ENCODE assay signal across 9 mouse cellular contexts in genomic region chr2:121415591-121415990, GRCm38 (mm10). TPM values are rescaled to one million over a fixed set of nuclear protein-coding genes. Genes with fewer than 3 reads are reported as not detected.
DNase-seq lines count a peak whose midpoint lies in the region; ATAC-seq and TF ChIP-seq lines count a peak whose summit lies in the region.
"Had no signal": no experiment of that assay in that cellular context is flagged by ENCODE, and none has a peak within 500 bp of the region (broad histone marks: within the 10 kb centered on the region; RNA-seq: fewer than 3 reads in every experiment).

No protein-coding gene starts in this region.

- no peaks in the 10 kb centered on the region for H3K27me3 ChIP-seq in C2C12 (ENCODE audit: control insufficient read depth, insufficient read depth, insufficient read length)
- H3K27me3 ChIP-seq in heart, embryonic 16.5 days (ENCODE audit: control insufficient read depth, insufficient read depth, low read length), result no peaks in the 10 kb centered on the region
- H3K27me3 ChIP-seq in liver, embryonic 15.5 days, result no peaks in the 10 kb centered on the region

- H3K4me2 ChIP-seq in heart, embryonic 16.5 days (ENCODE audit: low read depth, low read length), result peak overlapping the region; percentile 68
- peak overlapping the region; percentile 89 for H3K4me2 ChIP-seq in liver, embryonic 15.5 days

- peak overlapping the region; percentile 86 for H3K4me3 ChIP-seq in gastrocnemius, adult 2 months
- peak overlapping the region; percentile 95 for H3K4me3 ChIP-seq in C2C12 (ENCODE audit: insufficient read depth, poor library complexity, severe bottlenecking)
- H3K4me3 ChIP-seq in heart, embryonic 16.5 days (ENCODE audit: low read length), result peak overlapping the region; percentile 90
- H3K4me3 ChIP-seq in liver, embryonic 15.5 days (replicated peaks), result peak overlapping the region; percentile 100

- TF ChIP-seq CTCF in gastrocnemius, adult 2 months (IDR thresholded peaks at IDR 0.05), result no peak
- TF ChIP-seq CTCF in C2C12 (IDR thresholded peaks at IDR 0.05; ENCODE audit: control insufficient read depth, insufficient read depth, insufficient read length), result no peak

- no peak for DNase-seq in gastrocnemius, adult 2 months
- no peak for DNase-seq in gastrocnemius, postnatal 10 days
- no peak for DNase-seq in spleen, postnatal 4 days (ENCODE audit: low spot score in 2 of 2)
- DNase-seq in urinary bladder, postnatal 36 days (ENCODE audit: low spot score in 2 of 2), result no peak
- DNase-seq in cerebellum, adult 9-11 months, result no peak
- DNase-seq: thymus, postnatal 14 days had no signal

- WGBS in heart, embryonic 16.5 days, result 50% methylated on average over 3 of the region's 3 CpGs
- WGBS in liver, embryonic 15.5 days (ENCODE audit: insufficient replicate concordance), result 67% methylated on average over 3 of the region's 3 CpGs

- peak overlapping the region; percentile 99; the same call in 1 of the 2 replicates for H3K9ac ChIP-seq in heart, embryonic 16.5 days (ENCODE audit: low read length)
- no peak overlapping the region for H3K9ac ChIP-seq in liver, embryonic 15.5 days

- H3K36me3 ChIP-seq in C2C12 (ENCODE audit: control insufficient read depth, insufficient read depth), result peaks cover 52% of the 10 kb centered on the region
- peaks cover 9% of the 10 kb centered on the region for H3K36me3 ChIP-seq in heart, embryonic 16.5 days (ENCODE audit: control insufficient read depth, insufficient read depth)
- peaks cover 38% of the 10 kb centered on the region for H3K36me3 ChIP-seq in liver, embryonic 15.5 days (replicated peaks)

- no peak overlapping the region for H3ac ChIP-seq in C2C12 (ENCODE audit: control insufficient read depth, insufficient read length, low read depth)

- ATAC-seq in heart, embryonic 16.5 days (replicated peaks; ENCODE audit: extremely low read depth, insufficient read depth, low FRiP score), result no peak
- no peak for ATAC-seq in liver, embryonic 15.5 days (ENCODE audit: insufficient read depth)

- H3K4me1 ChIP-seq in heart, embryonic 16.5 days (ENCODE audit: control insufficient read depth, insufficient read depth, low read length), result peaks cover 24% of the 10 kb centered on the region
- peaks cover 47% of the 10 kb centered on the region for H3K4me1 ChIP-seq in liver, embryonic 15.5 days (replicated peaks)

- H3K27ac ChIP-seq in gastrocnemius, adult 2 months, result peak overlapping the region; percentile 100; the same call in 1 of the 2 replicates
- H3K27ac ChIP-seq in heart, embryonic 16.5 days (ENCODE audit: low read length), result no peak overlapping the region
- no peak overlapping the region for H3K27ac ChIP-seq in liver, embryonic 15.5 days (replicated peaks)

- intact Hi-C loops in gastrocnemius, adult 2 months (cut with DNase I), result no loop called here

- no peaks in the 10 kb centered on the region for H3K9me3 ChIP-seq in heart, embryonic 16.5 days (replicated peaks; ENCODE audit: control insufficient read depth, low read length)
- H3K9me3 ChIP-seq in liver, embryonic 15.5 days (replicated peaks), result no peaks in the 10 kb centered on the region

- peaks cover 61% of the 10 kb centered on the region for H3K79me3 ChIP-seq in C2C12 (ENCODE audit: low read depth)

- H3K79me2 ChIP-seq in C2C12 (ENCODE audit: control insufficient read depth, insufficient read depth), result peaks cover 82% of the 10 kb centered on the region

TF ChIP-seq in C2C12, 6 proteins besides CTCF, POLR2A, EP300 and RAD21:
- TF ChIP-seq MYOD1 (IDR thresholded peaks at IDR 0.05; ENCODE audit: control insufficient read depth, insufficient read length, low read depth) (no peak), FOSL1 (IDR thresholded peaks at IDR 0.05; ENCODE audit: insufficient read depth, low read length, poor library complexity, severe bottlenecking) (no peak), USF1 (IDR thresholded peaks at IDR 0.05; ENCODE audit: low read depth) (no peak), CEBPB (IDR thresholded peaks at IDR 0.05; ENCODE audit: low read depth) (no peak), MYOG (IDR thresholded peaks at IDR 0.05; ENCODE audit: control insufficient read depth, extremely low read depth, insufficient read length) (no peak), MAX (IDR thresholded peaks at IDR 0.05) (no peak)

RNA-seq across cellular contexts. Expression of gene Catsper2, which starts 2.0 kb away (rescaled TPM):
- total RNA-seq in gastrocnemius, adult 2 months (2021), result 1 to 10 TPM; 1.6 to 2.8 TPM
- total RNA-seq in gastrocnemius, postnatal 10 days (2021), result 1 to 10 TPM; 1.7 to 2.0 TPM
- 0.92 TPM for polyA plus RNA-seq in C2C12 (2012; fragmentation: generic; extraction: Trizol)
- 2.7 and 3.4 TPM in 2 replicates for polyA plus RNA-seq in heart, embryonic 16.5 days (2015; fragmentation: Nextera tagmentation; extraction: Ambion mirVana)
- 0.61 and 0.97 TPM in 2 replicates for polyA plus RNA-seq in liver, embryonic 15.5 days (2015; fragmentation: Nextera tagmentation; extraction: Ambion mirVana)

RNA-seq across cellular contexts. Expression of gene Pdia3, which starts 2.0 kb away (rescaled TPM):
- total RNA-seq in gastrocnemius, adult 2 months (2021), result 10 to 100 TPM; 34.1 to 46.9 TPM
- 100 to 1,000 TPM; 106 to 133 TPM for total RNA-seq in gastrocnemius, postnatal 10 days (2021)
- 214 TPM for polyA plus RNA-seq in C2C12 (2012; fragmentation: generic; extraction: Trizol)
- polyA plus RNA-seq in heart, embryonic 16.5 days (2015; fragmentation: Nextera tagmentation; extraction: Ambion mirVana), result 468 and 473 TPM in 2 replicates
- polyA plus RNA-seq in liver, embryonic 15.5 days (2015; fragmentation: Nextera tagmentation; extraction: Ambion mirVana), result 271 and 287 TPM in 2 replicates

RNA-seq across cellular contexts. Expression of gene Ell3, which starts 28.5 kb away (rescaled TPM):
- total RNA-seq in gastrocnemius, adult 2 months (2021), result not detected
- not detected for total RNA-seq in gastrocnemius, postnatal 10 days (2021)
- 0.16 TPM for polyA plus RNA-seq in C2C12 (2012; fragmentation: generic; extraction: Trizol)
- polyA plus RNA-seq in heart, embryonic 16.5 days (2015; fragmentation: Nextera tagmentation; extraction: Ambion mirVana), result 1.1 and 1.6 TPM in 2 replicates
- 2.9 and 3.0 TPM in 2 replicates for polyA plus RNA-seq in liver, embryonic 15.5 days (2015; fragmentation: Nextera tagmentation; extraction: Ambion mirVana)

RNA-seq across cellular contexts. Expression of gene Strc, which starts 28.6 kb away (rescaled TPM):
- total RNA-seq in gastrocnemius, adult 2 months (2021), result under 1 TPM in 1 of 2 experiments, not detected in 1; 0.18 TPM
- not detected for total RNA-seq in gastrocnemius, postnatal 10 days (2021)
- not detected for polyA plus RNA-seq in C2C12 (2012; fragmentation: generic; extraction: Trizol)
- polyA plus RNA-seq in heart, embryonic 16.5 days (2015; fragmentation: Nextera tagmentation; extraction: Ambion mirVana), result not detected in 2 replicates
- polyA plus RNA-seq in liver, embryonic 15.5 days (2015; fragmentation: Nextera tagmentation; extraction: Ambion mirVana), result not detected in 2 replicates

RNA-seq across cellular contexts. Expression of gene Serf2, which starts 33.4 kb away (rescaled TPM):
- total RNA-seq in gastrocnemius, adult 2 months (2021), result 100 to 1,000 TPM; 286 to 358 TPM
- total RNA-seq in gastrocnemius, postnatal 10 days (2021), result 100 to 1,000 TPM; 375 to 398 TPM
- 714 TPM for polyA plus RNA-seq in C2C12 (2012; fragmentation: generic; extraction: Trizol)
- 468 and 577 TPM in 2 replicates for polyA plus RNA-seq in heart, embryonic 16.5 days (2015; fragmentation: Nextera tagmentation; extraction: Ambion mirVana)
- polyA plus RNA-seq in liver, embryonic 15.5 days (2015; fragmentation: Nextera tagmentation; extraction: Ambion mirVana), result 167 and 207 TPM in 2 replicates
